Mouse (Mus musculus) adrenal gland, adult 2 months (tissue): ENCODE measurements around the gene Cdkl3. TPM values are rescaled to one million over a fixed set of nuclear protein-coding genes. Genes with fewer than 3 reads are reported as not detected.
"Not testable (repeated sequence)": the region's sequence is repeated elsewhere in the genome, so short reads cannot be mapped to it uniquely, and the experiment has no call there.

Experiments used
- DNase-seq: peaks from one replicate; pipeline ENCODE4 v3.0.0; 2021
- microRNA-seq, 2 experiments: library from miRNA; unstranded; fragments of <30 nt; microRNA quantifications; one replicate each; pipeline ENCODE4 v1.2.0; 2021
- polyA plus RNA-seq: library from polyadenylated mRNA; depleted of rRNA; stranded (reverse); fragments of >200 nt; gene quantifications from 2 replicates; pipeline ENCODE4 v1.2.3, GENCODE M21; 2012; rRNA removed
- total RNA-seq, 2 experiments: library from RNA; stranded (reverse); gene quantifications; 2 replicates each; pipeline ENCODE4 v1.2.3; 2021

Cdkl3 gene
- total and polyA plus RNA-seq, 3 experiments: 1.1 to 4.3 (median 3.7) TPM

GRCm38 (mm10) chr11:52120415-52120814, 116.4 kb downstream of the Cdkl3 start:
- DNase-seq: not testable (repeated sequence)

DNA sequence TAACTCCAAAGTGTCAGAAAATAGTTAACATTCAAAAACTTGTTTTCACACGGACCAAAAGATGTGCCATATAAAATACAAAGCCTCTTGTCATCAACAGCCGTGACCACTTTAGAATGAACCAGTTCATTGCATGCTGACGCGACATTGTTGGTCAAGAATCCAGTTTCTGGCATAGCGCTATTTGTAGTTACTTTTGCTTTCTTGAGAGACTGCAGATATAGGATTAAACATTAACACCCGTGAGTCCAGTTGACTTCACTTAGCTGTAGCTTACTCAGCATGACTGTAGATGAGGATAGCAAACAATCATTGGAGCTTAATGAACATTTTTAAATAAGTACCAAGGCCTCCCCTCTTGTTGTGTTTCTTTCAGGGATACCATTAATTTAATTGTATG, 118.0 kb downstream of the Cdkl3 start:
- DNase-seq: no peak

DNA sequence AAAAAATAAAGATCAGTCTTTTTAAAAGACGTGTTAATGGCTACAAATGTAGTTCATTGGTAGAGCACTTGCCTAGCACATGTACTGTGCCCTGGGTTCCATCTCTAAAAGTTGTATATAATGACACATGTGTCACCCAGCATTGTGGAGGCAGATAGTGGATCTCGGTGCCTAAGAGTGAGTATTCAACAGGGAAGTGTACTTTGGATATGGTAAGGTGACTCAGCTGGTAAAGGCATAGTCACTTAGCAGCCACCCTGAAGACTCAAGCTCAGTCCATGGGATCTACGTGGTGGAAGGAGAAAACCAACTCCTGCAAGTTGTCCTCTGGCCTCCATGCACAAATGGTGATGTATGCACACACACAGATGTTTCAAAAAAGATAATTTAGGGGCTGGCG, 120.4 kb downstream of the Cdkl3 start:
- no peak for DNase-seq

DNA sequence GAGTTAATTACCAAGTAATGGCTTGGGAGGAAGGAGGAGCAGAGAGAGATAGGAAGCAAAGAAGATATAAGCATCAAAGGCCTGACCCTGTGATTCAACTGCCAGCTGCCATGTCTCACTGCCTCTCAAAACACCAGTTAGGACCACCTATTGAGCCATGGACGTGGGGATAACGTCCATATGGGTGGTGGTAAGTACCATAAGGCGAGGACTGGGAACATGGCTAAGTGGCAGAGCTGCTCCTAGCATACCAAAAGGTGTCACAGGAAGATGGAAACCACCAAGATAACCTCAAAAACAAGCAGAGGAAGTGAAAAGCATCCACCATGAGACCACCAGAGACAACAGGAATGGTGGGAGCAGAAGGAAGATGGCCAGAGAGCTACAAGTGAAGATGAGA, 123.1 kb downstream of the Cdkl3 start:
- DNase-seq: no peak

GRCm38 (mm10) chr11:52127760-52128159, 123.7 kb downstream of the Cdkl3 start:
- DNase-seq: no peak

DNA sequence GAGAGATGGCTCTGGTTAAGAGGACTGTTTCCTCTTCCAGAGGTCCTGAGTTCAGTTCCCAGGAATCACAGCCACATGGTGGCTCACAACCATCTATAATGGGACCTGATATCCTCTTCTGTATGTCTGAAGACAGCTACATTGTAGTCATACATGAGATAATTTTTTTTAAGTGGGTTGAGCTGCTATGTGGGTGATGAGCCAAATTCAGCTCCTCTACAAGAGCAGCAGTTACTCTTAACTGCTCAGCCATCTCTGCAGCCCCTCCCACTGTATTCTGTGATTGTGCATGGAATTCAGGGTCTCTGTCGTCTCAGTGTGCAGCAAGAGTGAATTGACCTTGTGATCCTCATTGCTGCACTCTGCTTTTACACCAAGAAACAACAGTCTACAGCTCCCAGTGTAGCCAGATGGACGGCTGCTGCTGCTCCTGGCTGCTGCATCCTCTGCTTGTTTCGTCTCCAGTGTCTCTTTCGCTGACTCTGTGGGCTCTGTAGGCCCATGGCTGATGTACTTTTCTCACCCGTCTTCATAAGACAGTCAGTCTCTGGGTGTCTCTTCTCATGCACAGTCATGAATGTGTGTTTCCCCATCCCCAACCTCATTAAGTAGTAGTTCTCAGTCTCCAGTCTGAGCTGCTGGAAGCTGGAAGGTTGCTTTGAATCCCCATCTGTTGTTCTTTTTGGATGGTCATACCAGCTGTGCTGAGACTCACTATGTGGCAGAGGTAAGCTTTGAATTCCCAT, 124.5 kb downstream of the Cdkl3 start:
- DNase-seq: no peak

DNA sequence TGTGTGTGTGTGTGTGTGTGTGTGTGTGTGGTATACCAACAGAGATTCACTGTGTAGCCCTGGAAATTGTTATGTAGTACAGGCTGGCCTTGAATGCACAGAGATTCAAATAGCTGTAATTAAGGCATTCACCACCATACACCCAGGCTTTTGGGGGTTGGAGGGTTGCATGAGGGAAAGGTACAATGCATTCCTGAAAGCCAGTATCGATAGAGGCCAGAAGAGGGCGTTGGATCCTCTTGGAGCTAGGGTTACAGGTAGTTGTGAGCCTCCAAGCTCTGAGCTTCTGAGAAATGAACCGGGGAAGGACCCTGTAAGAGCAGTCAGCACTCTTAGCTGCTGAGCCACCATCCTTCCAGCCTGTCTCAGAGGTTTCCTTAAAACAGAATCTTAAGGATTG, 125.2 kb downstream of the Cdkl3 start:
- DNase-seq: no peak

DNA sequence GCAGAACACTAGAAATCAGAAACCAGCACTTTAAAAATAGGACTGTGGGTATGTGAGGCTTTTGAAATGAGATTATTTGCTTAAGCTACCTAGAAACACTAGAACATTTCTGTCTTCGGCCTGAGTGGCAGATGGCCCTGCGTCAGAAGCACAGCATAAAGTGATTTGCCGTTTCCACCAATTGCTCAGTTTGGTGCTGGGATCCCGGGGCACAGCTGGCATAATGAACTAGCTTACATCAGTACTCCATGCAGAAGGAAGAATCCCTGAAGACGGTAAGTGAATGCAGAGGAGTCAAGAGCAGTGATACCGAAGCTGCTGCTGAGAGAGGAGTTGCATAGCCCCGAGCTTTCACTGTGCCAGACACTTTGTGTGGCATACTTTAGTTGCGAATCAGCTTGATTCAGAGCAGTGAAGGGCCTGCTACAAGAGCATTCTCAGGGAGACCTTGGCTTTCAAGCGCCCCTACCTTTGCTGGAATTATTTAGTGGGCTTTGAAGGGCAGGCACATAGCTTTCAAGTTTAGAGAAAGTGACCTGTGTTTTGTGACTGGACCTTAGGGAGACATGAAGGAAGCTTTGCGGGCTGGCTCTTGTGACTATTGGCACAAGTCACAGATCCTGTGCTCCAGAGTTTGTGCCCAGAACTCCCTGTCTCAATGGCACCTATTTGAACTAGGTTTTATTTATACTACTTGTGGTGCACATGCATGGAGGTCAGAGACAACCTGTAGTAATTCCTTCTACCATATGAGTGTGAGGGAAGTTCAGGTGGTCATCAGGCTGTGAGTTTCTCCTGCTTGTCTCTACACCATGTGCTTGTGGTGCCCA, 125.8 kb downstream of the Cdkl3 start:
- DNase-seq: peak; percentile 28

- DNase-seq: no peak
Measured at GRCm38 (mm10) chr11:52130451-52131068, 126.5 kb downstream of the Cdkl3 start.

Small RNA genes lying within 50 kb of the gene (microRNA-seq; reads per million reads assigned to microRNA genes)
- gene Gm24157 (0.41 to 0.88 reads per million in 2 experiments), gene Mir3061 (5.0 to 5.9 reads per million in 2 experiments)

Other genes starting within 250 kb of the Cdkl3 start
- gene Sec24a, start 240.6 kb upstream of the Cdkl3 start, total RNA-seq: 10 to 100 TPM; 25.2 to 56.7 TPM
- gene Sec24a, start 240.6 kb upstream of the Cdkl3 start, polyA plus RNA-seq: 21.7 and 26.6 TPM in 2 replicates
- 100 to 1,000 TPM in 1 of 2 experiments, 10 to 100 TPM in 1; 97.8 to 121 TPM for gene Sar1b, start 240.5 kb upstream of the Cdkl3 start, total RNA-seq
- gene Sar1b, start 240.5 kb upstream of the Cdkl3 start, polyA plus RNA-seq: 5.7 and 6.6 TPM in 2 replicates
- 10 to 100 TPM; 13.7 to 21.8 TPM for gene Jade2, start 146.6 kb upstream of the Cdkl3 start, total RNA-seq
- 12.8 and 13.0 TPM in 2 replicates for gene Jade2, start 146.6 kb upstream of the Cdkl3 start, polyA plus RNA-seq
- 10 to 100 TPM; 15.2 to 22.2 TPM for gene Cdkn2aipnl, start 36.6 kb upstream of the Cdkl3 start, total RNA-seq
- 8.5 and 9.9 TPM in 2 replicates for gene Cdkn2aipnl, start 36.6 kb upstream of the Cdkl3 start, polyA plus RNA-seq
- gene Ube2b, start 3.5 kb upstream of the Cdkl3 start, total RNA-seq: 100 to 1,000 TPM; 133 to 196 TPM
- 30.9 and 43.4 TPM in 2 replicates for gene Ube2b, start 3.5 kb upstream of the Cdkl3 start, polyA plus RNA-seq
- 10 to 100 TPM; 69.0 to 90.8 TPM for gene Ppp2ca, start 94.5 kb downstream of the Cdkl3 start, total RNA-seq
- 17.5 and 19.2 TPM in 2 replicates for gene Ppp2ca, start 94.5 kb downstream of the Cdkl3 start, polyA plus RNA-seq
- not detected for gene Olfr1373, start 141.3 kb downstream of the Cdkl3 start, total RNA-seq
- gene Olfr1373, start 141.3 kb downstream of the Cdkl3 start, polyA plus RNA-seq: not detected in 2 replicates
- gene Olfr1371, start 209.8 kb downstream of the Cdkl3 start, total RNA-seq: not detected
- gene Olfr1371, start 209.8 kb downstream of the Cdkl3 start, polyA plus RNA-seq: not detected in 2 replicates
- 100 to 1,000 TPM; 396 to 522 TPM for gene Skp1a, start 227.8 kb downstream of the Cdkl3 start, total RNA-seq
- 10.6 and 11.1 TPM in 2 replicates for gene Skp1a, start 227.8 kb downstream of the Cdkl3 start, polyA plus RNA-seq